Mouse (Mus musculus): Measurements from ENCODE around the gene Tfr2. TPM values are rescaled to one million over a fixed set of nuclear protein-coding genes. Genes with fewer than 3 reads are reported as not detected.
A peak's percentile ranks its signal among the peaks of the same experiment; 100 is the strongest.

Tfr2 gene
- 225 and 288 TPM in 2 replicates for total RNA-seq (2014; rRNA removed)
- 478 and 486 TPM in 2 replicates for polyA plus RNA-seq (2012; rRNA removed)

GRCm38 (mm10) chr5:137569665-137570064, at the start of gene Tfr2:
Gene Tfr2 (plus strand): TSS chr5:137569840.
- 3% methylated on average over 9 of the region's 9 CpGs for WGBS
- H3K36me3 ChIP-seq (ENCODE audit: control insufficient read depth, insufficient read depth, low read length), result peaks cover 11% of the 10 kb centered on the region; the same call in 1 of the 2 replicates
- H3K79me2 ChIP-seq (ENCODE audit: control insufficient read depth, insufficient read depth, low read length), result peaks cover 10% of the 10 kb centered on the region; the same call in 1 of the 2 replicates
- peak within 1 kb of the TSS; percentile 63 for H3K4me3 ChIP-seq (ENCODE audit: insufficient read depth, low read depth, low read length)
- peak; percentile 90 for DNase-seq (ENCODE audit: extremely low read depth, low read depth, low spot score)
- H3K4me1 ChIP-seq (ENCODE audit: control insufficient read depth, insufficient read depth, low read length), result peaks cover 9% of the 10 kb centered on the region
- peak within 1 kb of the TSS; percentile 77 for H3K9ac ChIP-seq (ENCODE audit: low read depth, low read length)
- H3K27me3 ChIP-seq (ENCODE audit: control insufficient read depth, insufficient read depth, low read length), result no peaks in the 10 kb centered on the region
- H3K27ac ChIP-seq (replicated peaks; ENCODE audit: insufficient read depth, low read depth, low read length), result peak within 1 kb of the TSS; percentile 94
- TF ChIP-seq CTCF (IDR thresholded peaks at IDR 0.05; ENCODE audit: low read depth, low read length), result no peak
- peak; percentile 94 for TF ChIP-seq POLR2A (IDR thresholded peaks at IDR 0.05; ENCODE audit: extremely low read depth, insufficient read depth, low read length)

- H3K27me3 ChIP-seq (ENCODE audit: control insufficient read depth, insufficient read depth, low read length), result no peaks in the 10 kb centered on the region
- peaks cover 16% of the 10 kb centered on the region; the same call in 1 of the 2 replicates for H3K36me3 ChIP-seq (ENCODE audit: control insufficient read depth, insufficient read depth, low read length)
- H3K9ac ChIP-seq (ENCODE audit: low read depth, low read length), result no peak overlapping the region
- TF ChIP-seq POLR2A (IDR thresholded peaks at IDR 0.05; ENCODE audit: extremely low read depth, insufficient read depth, low read length) (no peak), CTCF (IDR thresholded peaks at IDR 0.05; ENCODE audit: low read depth, low read length) (no peak)
- no peak overlapping the region for H3K27ac ChIP-seq (replicated peaks; ENCODE audit: insufficient read depth, low read depth, low read length)
- no peaks in the 10 kb centered on the region for H3K4me1 ChIP-seq (ENCODE audit: control insufficient read depth, insufficient read depth, low read length)
- no peak for DNase-seq (ENCODE audit: extremely low read depth, low read depth, low spot score)
- 91% methylated on average over 9 of the region's 9 CpGs for WGBS
- H3K79me2 ChIP-seq (ENCODE audit: control insufficient read depth, insufficient read depth, low read length), result no peaks in the 10 kb centered on the region
- no peak overlapping the region for H3K4me3 ChIP-seq (ENCODE audit: insufficient read depth, low read depth, low read length)
Measured at GRCm38 (mm10) chr5:137521861-137522260, 47.8 kb upstream of the Tfr2 start.

- DNase-seq (ENCODE audit: extremely low read depth, low read depth, low spot score), result no peak
- Histone ChIP-seq H3K27me3 (ENCODE audit: control insufficient read depth, insufficient read depth, low read length) (no peaks in the 10 kb centered on the region), H3K79me2 (ENCODE audit: control insufficient read depth, insufficient read depth, low read length) (no peaks in the 10 kb centered on the region), H3K9ac (ENCODE audit: low read depth, low read length) (no peak overlapping the region), H3K36me3 (ENCODE audit: control insufficient read depth, insufficient read depth, low read length) (peaks cover 17% of the 10 kb centered on the region; the same call in 1 of the 2 replicates), H3K4me1 (ENCODE audit: control insufficient read depth, insufficient read depth, low read length) (no peaks in the 10 kb centered on the region), H3K27ac (replicated peaks; ENCODE audit: insufficient read depth, low read depth, low read length) (no peak overlapping the region), H3K4me3 (ENCODE audit: insufficient read depth, low read depth, low read length) (no peak overlapping the region)
- TF ChIP-seq CTCF (IDR thresholded peaks at IDR 0.05; ENCODE audit: low read depth, low read length) (no peak), POLR2A (IDR thresholded peaks at IDR 0.05; ENCODE audit: extremely low read depth, insufficient read depth, low read length) (no peak)
- WGBS, result 87% methylated on average over 11 of the region's 11 CpGs
Measured at GRCm38 (mm10) chr5:137522711-137523110, 46.9 kb upstream of the Tfr2 start.

GRCm38 (mm10) chr5:137523396-137524250, 46.0 kb upstream of the Tfr2 start:
- Histone ChIP-seq H3K36me3 (ENCODE audit: control insufficient read depth, insufficient read depth, low read length) (peaks cover 26% of the 10 kb centered on the region), H3K4me3 (ENCODE audit: insufficient read depth, low read depth, low read length) (no peak overlapping the region), H3K9ac (ENCODE audit: low read depth, low read length) (no peak overlapping the region), H3K27me3 (ENCODE audit: control insufficient read depth, insufficient read depth, low read length) (no peaks in the 10 kb centered on the region), H3K27ac (replicated peaks; ENCODE audit: insufficient read depth, low read depth, low read length) (no peak overlapping the region), H3K4me1 (ENCODE audit: control insufficient read depth, insufficient read depth, low read length) (no peaks in the 10 kb centered on the region), H3K79me2 (ENCODE audit: control insufficient read depth, insufficient read depth, low read length) (no peaks in the 10 kb centered on the region)
- no peak for TF ChIP-seq CTCF (IDR thresholded peaks at IDR 0.05; ENCODE audit: low read depth, low read length)
- WGBS, result 91% methylated on average over 25 of the region's 25 CpGs
- no peak for DNase-seq (ENCODE audit: extremely low read depth, low read depth, low spot score)

- Histone ChIP-seq H3K36me3 (ENCODE audit: control insufficient read depth, insufficient read depth, low read length) (peaks cover 27% of the 10 kb centered on the region), H3K4me1 (ENCODE audit: control insufficient read depth, insufficient read depth, low read length) (no peaks in the 10 kb centered on the region), H3K27ac (replicated peaks; ENCODE audit: insufficient read depth, low read depth, low read length) (no peak overlapping the region), H3K9ac (ENCODE audit: low read depth, low read length) (no peak overlapping the region), H3K79me2 (ENCODE audit: control insufficient read depth, insufficient read depth, low read length) (no peaks in the 10 kb centered on the region), H3K27me3 (ENCODE audit: control insufficient read depth, insufficient read depth, low read length) (no peaks in the 10 kb centered on the region), H3K4me3 (ENCODE audit: insufficient read depth, low read depth, low read length) (no peak overlapping the region)
- no peak for DNase-seq (ENCODE audit: extremely low read depth, low read depth, low spot score)
- TF ChIP-seq CTCF (IDR thresholded peaks at IDR 0.05; ENCODE audit: low read depth, low read length), result no peak
- no peak for TF ChIP-seq POLR2A (IDR thresholded peaks at IDR 0.05; ENCODE audit: extremely low read depth, insufficient read depth, low read length)
- WGBS, result 97% methylated on average over 8 of the region's 8 CpGs
Measured at GRCm38 (mm10) chr5:137524251-137524515, 45.5 kb upstream of the Tfr2 start.

GRCm38 (mm10) chr5:137524671-137525070, 45.0 kb upstream of the Tfr2 start:
- Histone ChIP-seq H3K27me3 (ENCODE audit: control insufficient read depth, insufficient read depth, low read length) (no peaks in the 10 kb centered on the region), H3K4me3 (ENCODE audit: insufficient read depth, low read depth, low read length) (no peak overlapping the region), H3K4me1 (ENCODE audit: control insufficient read depth, insufficient read depth, low read length) (no peaks in the 10 kb centered on the region), H3K9ac (ENCODE audit: low read depth, low read length) (no peak overlapping the region), H3K79me2 (ENCODE audit: control insufficient read depth, insufficient read depth, low read length) (no peaks in the 10 kb centered on the region), H3K27ac (replicated peaks; ENCODE audit: insufficient read depth, low read depth, low read length) (no peak overlapping the region), H3K36me3 (ENCODE audit: control insufficient read depth, insufficient read depth, low read length) (peaks cover 27% of the 10 kb centered on the region)
- no peak for TF ChIP-seq POLR2A (IDR thresholded peaks at IDR 0.05; ENCODE audit: extremely low read depth, insufficient read depth, low read length)
- TF ChIP-seq CTCF (IDR thresholded peaks at IDR 0.05; ENCODE audit: low read depth, low read length), result no peak
- WGBS, result 86% methylated on average over 13 of the region's 13 CpGs
- no peak for DNase-seq (ENCODE audit: extremely low read depth, low read depth, low spot score)
